Mouse (Mus musculus) adrenal gland, postnatal 10 days (tissue): Measurements from ENCODE around the gene Trim50. TPM values are rescaled to one million over a fixed set of nuclear protein-coding genes. Genes with fewer than 3 reads are reported as not detected.

Source experiments
- DNase-seq: peaks from one replicate; pipeline ENCODE4 v3.0.0; 2021; ENCODE audit warnings: mixed read lengths
- microRNA-seq: library from miRNA; unstranded; fragments of <30 nt; microRNA quantifications from one replicate; pipeline ENCODE4 v1.2.0, GENCODE M21; 2021
- total RNA-seq, 2 experiments: library from RNA; stranded (reverse); gene quantifications; 2 replicates each; pipeline ENCODE4 v1.2.3; 2021

Trim50 gene
- total RNA-seq, 2 experiments from 2014 or later, result not detected

GRCm38 (mm10) chr5:135369787-135370654 is 16.9 kb downstream of the Trim50 start, which contains the start of gene Nsun5:
TSS of gene Nsun5 (plus strand) at chr5:135369953.
- DNase-seq, result peak; percentile 96

GRCm38 (mm10) chr5:135371195-135371594 is 18.1 kb downstream of the Trim50 start:
- DNase-seq, result no peak

- DNase-seq, result no peak
These were observed 20.5 kb downstream of the Trim50 start for GRCm38 (mm10) chr5:135373601-135374000.

- peak; percentile 79 for DNase-seq
These were observed 22.1 kb downstream of the Trim50 start for GRCm38 (mm10) chr5:135375167-135375566.

- no peak for DNase-seq
These were observed 23.2 kb downstream of the Trim50 start for GRCm38 (mm10) chr5:135376341-135376740.

- DNase-seq, result no peak
These were observed 27.6 kb downstream of the Trim50 start for GRCm38 (mm10) chr5:135380681-135381080.

GRCm38 (mm10) chr5:135381356-135381925 is 28.3 kb downstream of the Trim50 start:
- DNase-seq, result no peak

GRCm38 (mm10) chr5:135382746-135383145 is 29.7 kb downstream of the Trim50 start:
- no peak for DNase-seq

GRCm38 (mm10) chr5:135383771-135384170 is 30.7 kb downstream of the Trim50 start:
- DNase-seq, result no peak

GRCm38 (mm10) chr5:135394004-135394823 is 41.1 kb downstream of the Trim50 start, which contains the start of gene Pom121:
TSS of gene Pom121 (minus strand) at chr5:135394546.
- peak; percentile 89 for DNase-seq

- peak; percentile 44 for DNase-seq
These were observed 42.7 kb downstream of the Trim50 start for GRCm38 (mm10) chr5:135395826-135396225.

GRCm38 (mm10) chr5:135399382-135399781 is 46.3 kb downstream of the Trim50 start:
- no peak for DNase-seq

- DNase-seq, result peak; percentile 94
These were observed 47.1 kb downstream of the Trim50 start for GRCm38 (mm10) chr5:135400244-135400643.

- DNase-seq, result peak; percentile 24
These were observed 51.5 kb downstream of the Trim50 start for GRCm38 (mm10) chr5:135404623-135405022.

- DNase-seq, result no peak
These were observed 52.3 kb downstream of the Trim50 start for GRCm38 (mm10) chr5:135405437-135405836.

- no peak for DNase-seq
These were observed 55.0 kb downstream of the Trim50 start for GRCm38 (mm10) chr5:135408114-135408513.

GRCm38 (mm10) chr5:135410266-135410665 is 57.2 kb downstream of the Trim50 start:
- DNase-seq, result peak; percentile 74

Small RNAs within 50 kb of the gene (microRNA-seq; reads per million reads assigned to microRNA genes)
- gene Mir7033, result not detected

Other genes with a start within 250 kb of the Trim50 start
- gene Tbl2, start 203.6 kb upstream of the Trim50 start, total RNA-seq, result 10 to 100 TPM; 23.2 to 23.5 TPM
- 10 to 100 TPM; 41.9 to 43.3 TPM for gene Bcl7b, start 185.0 kb upstream of the Trim50 start, total RNA-seq
- gene Baz1b, start 166.0 kb upstream of the Trim50 start, total RNA-seq, result 10 to 100 TPM; 60.4 to 70.1 TPM
- gene Fzd9, start 102.1 kb upstream of the Trim50 start, total RNA-seq, result 1 to 10 TPM; 2.1 to 2.7 TPM
- gene Fkbp6, start 3.3 kb upstream of the Trim50 start, total RNA-seq, result under 1 TPM in 1 of 2 experiments, not detected in 1; 0.27 TPM
- gene Nsun5, start 16.7 kb downstream of the Trim50 start, total RNA-seq, result 10 to 100 TPM; 17.9 to 22.6 TPM
- 10 to 100 TPM; 25.9 to 26.7 TPM for gene Pom121, start 41.3 kb downstream of the Trim50 start, total RNA-seq
- 10 to 100 TPM; 33.7 to 39.3 TPM for gene Hip1, start 191.8 kb downstream of the Trim50 start, total RNA-seq
- gene Ccl26, start 210.3 kb downstream of the Trim50 start, total RNA-seq, result not detected
- 1 to 10 TPM; 3.6 to 4.0 TPM for gene Ccl24, start 219.8 kb downstream of the Trim50 start, total RNA-seq